Mouse (Mus musculus) retina, postnatal 1 day (tissue): ENCODE data around the gene Slc25a20.
"Not testable (repeated sequence)": the region's sequence is repeated elsewhere in the genome, so short reads cannot be mapped to it uniquely, and the experiment has no call there.

Experiments
- DNase-seq: peaks from one replicate; pipeline ENCODE4 v3.0.0-alpha.2; 2012

Slc25a20 gene

GRCm38 (mm10) chr9:108661677-108662612 is at the start of gene Slc25a20:
Gene Slc25a20 (plus strand): TSS chr9:108662088.
- peak; percentile 91 for DNase-seq

GRCm38 (mm10) chr9:108617301-108617700 is 44.6 kb upstream of the Slc25a20 start:
- DNase-seq: no peak

GRCm38 (mm10) chr9:108626498-108626897 is 35.4 kb upstream of the Slc25a20 start:
- DNase-seq: no peak

GRCm38 (mm10) chr9:108628141-108628540 is 33.7 kb upstream of the Slc25a20 start:
- DNase-seq: no peak

- no peak for DNase-seq
Observed at GRCm38 (mm10) chr9:108630683-108631082, 31.2 kb upstream of the Slc25a20 start.

- DNase-seq: no peak
Observed at GRCm38 (mm10) chr9:108631631-108632256, 30.1 kb upstream of the Slc25a20 start.

- DNase-seq: no peak
Observed at GRCm38 (mm10) chr9:108632375-108632774, 29.5 kb upstream of the Slc25a20 start.

- no peak for DNase-seq
Observed at GRCm38 (mm10) chr9:108633846-108634245, 28.0 kb upstream of the Slc25a20 start.

- DNase-seq: no peak
Observed at GRCm38 (mm10) chr9:108635415-108635814, 26.5 kb upstream of the Slc25a20 start.

GRCm38 (mm10) chr9:108639825-108640224 is 22.1 kb upstream of the Slc25a20 start:
- no peak for DNase-seq

- no peak for DNase-seq
Observed at GRCm38 (mm10) chr9:108648166-108648565, 13.7 kb upstream of the Slc25a20 start.

GRCm38 (mm10) chr9:108648611-108649560 is 13.0 kb upstream of the Slc25a20 start, which contains the start of gene Arih2:
Gene Arih2 (minus strand): TSS chr9:108649386.
- DNase-seq: peak; percentile 95

- DNase-seq: no peak
Observed at GRCm38 (mm10) chr9:108649561-108650440, 12.1 kb upstream of the Slc25a20 start.

- DNase-seq: no peak
Observed at GRCm38 (mm10) chr9:108654566-108655464, 7.1 kb upstream of the Slc25a20 start.

GRCm38 (mm10) chr9:108655865-108656264 is 6.0 kb upstream of the Slc25a20 start:
- not testable (repeated sequence) for DNase-seq

- no peak for DNase-seq
Observed at GRCm38 (mm10) chr9:108662660-108663059, 772 bp downstream of the Slc25a20 start.

GRCm38 (mm10) chr9:108669875-108670274 is 8.0 kb downstream of the Slc25a20 start:
- peak; percentile 73 for DNase-seq

- peak; percentile 28 for DNase-seq
Observed at GRCm38 (mm10) chr9:108673151-108673550, 11.3 kb downstream of the Slc25a20 start.

GRCm38 (mm10) chr9:108680026-108680425 is 18.1 kb downstream of the Slc25a20 start:
- no peak for DNase-seq

- no peak for DNase-seq
Observed at GRCm38 (mm10) chr9:108686475-108686887, 24.6 kb downstream of the Slc25a20 start.

GRCm38 (mm10) chr9:108687181-108687580 is 25.3 kb downstream of the Slc25a20 start:
- no peak for DNase-seq
